Mouse (Mus musculus): ENCODE measurements around the gene Lmbr1l.
"Not testable (repeated sequence)": the region's sequence is repeated elsewhere in the genome, so short reads cannot be mapped to it uniquely, and the experiment has no call there.

Lmbr1l gene

DNA sequence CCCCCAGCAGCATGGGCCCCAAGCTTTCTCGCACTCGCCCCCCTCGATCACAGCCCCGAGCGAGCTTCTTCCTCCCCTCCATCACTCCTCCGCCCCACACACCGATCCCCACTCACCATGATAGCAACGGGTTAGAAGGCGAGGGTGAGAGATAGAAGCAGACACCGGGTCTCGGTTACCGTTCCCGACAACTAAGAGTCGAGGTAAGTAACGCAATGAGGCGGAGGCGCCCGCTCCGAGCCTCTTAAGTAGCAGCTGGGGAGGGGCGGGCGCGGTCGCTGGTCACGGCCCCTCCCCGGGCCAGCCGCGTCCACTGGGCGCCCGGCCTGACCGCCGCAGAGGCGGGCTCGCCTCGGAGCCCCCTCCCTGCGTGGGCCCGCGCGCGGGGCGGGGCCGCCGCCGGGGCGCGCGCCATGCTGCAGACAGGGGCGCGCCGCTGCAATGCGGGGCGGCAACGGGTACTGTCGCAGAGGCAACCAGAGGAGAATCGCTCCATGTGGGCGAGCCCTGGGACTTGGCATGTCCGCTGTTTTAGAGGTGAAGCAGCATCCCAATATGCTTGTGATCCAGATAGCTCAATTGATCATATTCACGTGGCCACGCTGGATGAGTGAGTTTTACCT lies 16.3 kb upstream of the Lmbr1l start, which contains the start of gene Tuba1b:
Gene Tuba1b (minus strand): TSS at position 349 of the 623 bp plus-strand sequence.
- DNase-seq (ENCODE audit: low read depth): no peak

DNA sequence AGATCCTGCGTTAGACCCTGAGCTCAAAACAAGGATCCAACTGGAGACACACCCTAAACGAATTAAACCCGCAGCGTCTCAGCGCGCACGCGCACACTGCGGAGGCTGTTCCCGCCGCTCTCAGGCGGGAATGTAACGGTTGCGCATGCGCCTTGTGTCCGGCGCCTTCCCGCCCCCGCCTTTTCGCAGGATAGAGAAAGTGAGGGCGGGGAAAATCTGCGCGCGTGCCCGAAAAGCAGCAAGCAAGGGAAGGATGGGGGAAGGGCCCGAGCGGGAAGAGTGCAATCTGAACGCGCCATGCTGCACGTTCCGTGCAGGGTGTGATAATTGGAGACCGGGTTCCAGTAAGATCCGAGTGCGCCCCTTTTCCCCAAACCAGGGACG lies 15.8 kb upstream of the Lmbr1l start:
- DNase-seq (ENCODE audit: low read depth): peak; percentile 83

DNA sequence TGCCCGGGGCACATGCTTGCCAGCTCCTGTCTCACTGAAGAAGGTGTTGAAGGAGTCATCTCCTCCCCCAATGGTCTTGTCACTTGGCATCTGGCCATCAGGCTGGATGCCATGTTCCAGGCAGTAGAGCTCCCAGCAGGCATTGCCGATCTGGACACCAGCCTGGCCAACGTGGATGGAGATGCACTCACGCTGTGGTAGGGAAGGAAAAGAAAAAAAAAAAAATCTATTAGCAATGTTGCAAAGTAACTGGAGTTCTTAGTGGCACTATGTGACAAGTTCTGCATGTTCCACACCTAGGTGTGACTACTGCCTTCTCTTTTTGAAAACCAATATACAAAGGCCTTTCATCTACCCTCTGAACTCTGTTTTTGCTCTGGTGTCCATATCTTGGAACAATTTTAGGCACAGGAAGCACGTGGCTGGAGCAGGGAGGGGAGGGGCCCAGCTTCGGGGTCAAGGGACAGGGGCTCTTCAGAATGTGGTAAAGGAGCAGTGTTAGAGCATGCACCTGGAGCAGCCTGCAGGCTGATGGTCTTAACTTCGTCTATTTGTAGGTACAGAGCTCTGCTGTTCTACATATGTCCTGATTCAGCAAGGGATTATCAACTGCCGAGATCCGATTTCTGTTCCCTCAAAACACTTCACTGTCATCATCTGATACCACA lies 15.1 kb upstream of the Lmbr1l start:
- DNase-seq (ENCODE audit: low read depth): not testable (repeated sequence)

DNA sequence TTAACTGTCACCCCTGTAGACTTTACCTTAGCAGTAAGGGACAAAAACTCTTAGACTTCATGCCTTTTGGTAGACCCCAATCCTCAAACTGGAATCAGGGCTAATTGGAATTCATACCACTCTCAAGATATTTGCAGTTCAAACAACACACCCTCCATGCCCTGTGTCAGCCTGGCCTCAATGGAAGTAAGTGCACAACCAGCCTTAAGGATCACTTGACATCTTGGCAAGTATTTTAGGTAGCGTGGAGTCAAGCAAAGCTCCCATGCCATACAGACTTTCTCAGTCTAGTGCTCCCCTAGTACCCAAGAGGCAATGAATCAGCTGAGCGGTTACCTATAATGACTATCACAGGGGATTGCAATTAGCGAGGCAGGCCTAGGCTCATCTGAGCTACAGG lies 13.0 kb upstream of the Lmbr1l start:
- no peak for DNase-seq (ENCODE audit: low read depth)

DNA sequence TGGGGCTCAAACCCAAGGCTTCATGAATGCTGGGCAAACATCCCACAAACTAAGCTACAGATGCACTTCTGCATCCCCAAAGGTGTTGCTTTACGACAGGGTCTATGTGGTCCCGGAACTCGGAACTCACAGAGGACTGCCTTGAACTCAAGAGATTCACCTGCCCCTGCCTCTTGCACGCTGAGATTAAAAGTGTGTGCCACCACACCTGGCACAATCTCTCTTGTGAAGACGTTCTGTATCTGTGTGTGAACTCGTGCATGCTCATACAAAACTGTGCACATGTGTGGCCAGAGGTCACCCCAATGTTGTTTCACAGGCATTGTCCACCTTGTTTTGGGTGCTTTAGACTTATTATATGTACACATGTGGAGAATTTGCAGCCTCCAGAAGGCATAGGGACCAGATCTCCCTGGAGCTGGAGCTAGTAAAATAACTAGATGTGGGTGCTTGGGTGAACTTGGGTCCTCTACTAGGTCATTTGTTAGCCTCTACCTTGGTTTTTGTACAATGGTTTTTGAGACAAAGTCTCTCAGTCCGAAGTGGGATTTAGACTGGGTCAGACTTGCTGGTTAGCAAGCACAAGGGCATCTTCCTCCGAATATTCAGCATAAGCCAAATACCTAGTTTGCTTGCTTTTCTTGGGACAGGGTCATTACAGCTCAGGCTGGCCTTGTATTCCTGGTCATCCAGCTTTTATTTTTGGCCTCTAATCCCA lies 12.1 kb upstream of the Lmbr1l start:
- no peak for DNase-seq (ENCODE audit: low read depth)

DNA sequence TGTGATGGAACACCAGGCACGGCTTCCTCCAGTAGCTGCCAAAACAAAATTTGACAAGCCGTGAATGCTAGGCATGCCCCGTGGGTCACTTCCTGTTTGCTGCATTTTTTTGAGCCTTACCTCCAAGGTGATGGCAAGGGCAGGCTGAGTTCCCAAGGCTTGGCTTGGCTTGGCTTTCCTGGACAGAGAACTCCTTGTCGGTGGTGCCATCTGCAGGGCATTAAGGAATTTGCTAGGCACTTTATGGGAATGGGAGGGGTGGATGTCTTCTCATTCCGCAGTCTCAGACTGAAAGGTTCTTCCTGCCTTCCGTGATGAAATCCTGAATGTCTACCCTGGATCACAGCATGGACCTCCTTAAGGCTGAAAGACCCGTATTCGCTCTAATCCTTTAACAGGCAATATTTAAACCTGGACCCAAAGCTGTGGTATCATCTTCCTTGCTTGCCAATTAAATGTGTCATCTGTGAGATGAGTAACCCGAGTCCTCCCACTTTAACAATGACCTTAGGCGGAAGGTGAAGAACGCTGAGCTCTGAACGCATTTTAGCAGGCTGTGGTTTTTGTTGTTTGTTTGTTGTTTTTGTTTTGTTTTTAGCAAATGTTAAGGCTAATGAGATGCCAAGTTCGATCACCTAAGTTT lies 10.7 kb upstream of the Lmbr1l start:
- DNase-seq (ENCODE audit: low read depth): peak; percentile 78

DNA sequence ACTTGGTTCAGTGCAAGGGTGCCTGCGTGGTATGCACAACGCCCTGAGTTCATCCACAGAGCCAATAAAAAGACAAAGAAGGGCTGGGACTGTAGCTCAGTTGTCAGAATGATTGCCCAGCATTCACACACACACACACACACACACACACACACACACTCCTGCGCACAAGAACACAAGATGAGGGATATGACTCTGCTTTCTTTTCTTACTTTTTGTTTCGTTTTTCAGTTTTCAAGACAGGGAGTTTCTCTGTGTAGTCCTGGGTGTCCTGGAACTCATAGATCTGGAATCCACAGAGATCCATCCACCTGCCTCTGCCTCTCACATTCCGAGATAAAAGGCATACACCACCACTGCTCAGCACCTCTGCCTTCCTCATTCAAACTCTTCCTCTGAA lies 9.5 kb upstream of the Lmbr1l start:
- no peak for DNase-seq (ENCODE audit: low read depth)

DNA sequence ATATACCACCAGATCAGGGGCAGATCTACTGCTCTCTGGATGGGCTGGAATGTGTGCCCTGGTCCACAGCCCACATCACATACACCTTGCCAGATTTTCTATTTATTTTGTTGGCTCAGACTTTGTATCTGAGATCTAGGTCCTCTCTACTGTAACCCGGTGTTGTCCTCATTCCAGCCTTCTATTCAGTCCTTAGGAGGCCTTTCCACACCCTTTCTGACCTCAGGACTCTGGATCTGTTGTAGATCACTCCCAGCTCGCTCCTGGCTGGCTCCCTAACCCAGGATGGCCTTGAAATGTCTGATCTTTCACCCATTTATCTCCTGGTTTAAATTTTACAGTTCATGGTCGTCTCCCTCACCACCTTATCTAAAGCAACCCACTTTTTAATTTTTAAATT lies 6.7 kb upstream of the Lmbr1l start:
- DNase-seq (ENCODE audit: low read depth): no peak

DNA sequence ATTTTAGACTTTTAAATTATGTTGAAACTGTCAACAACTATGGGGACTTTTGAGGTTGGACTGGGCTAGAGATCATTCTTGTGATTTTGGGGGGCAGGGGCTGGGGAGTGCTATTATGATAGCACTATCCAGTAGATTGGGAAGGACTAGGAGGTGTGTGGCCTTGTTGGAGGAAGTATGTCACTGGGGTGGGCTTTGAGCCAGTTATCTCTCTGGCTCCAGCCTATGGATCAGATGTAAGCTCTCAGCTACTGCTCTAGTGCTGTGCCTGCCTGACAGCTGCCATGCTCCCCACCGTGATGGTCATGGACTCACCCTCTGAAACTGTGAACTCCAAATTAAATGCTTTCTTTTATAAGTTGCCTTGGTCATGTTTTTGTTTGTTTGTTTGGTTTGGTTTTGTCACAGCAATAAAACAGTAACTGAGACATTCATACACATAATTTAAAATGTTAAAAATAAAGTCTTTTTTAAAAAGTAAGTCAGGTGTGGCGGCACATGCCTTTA lies 5.1 kb upstream of the Lmbr1l start:
- DNase-seq (ENCODE audit: low read depth): no peak

DNA sequence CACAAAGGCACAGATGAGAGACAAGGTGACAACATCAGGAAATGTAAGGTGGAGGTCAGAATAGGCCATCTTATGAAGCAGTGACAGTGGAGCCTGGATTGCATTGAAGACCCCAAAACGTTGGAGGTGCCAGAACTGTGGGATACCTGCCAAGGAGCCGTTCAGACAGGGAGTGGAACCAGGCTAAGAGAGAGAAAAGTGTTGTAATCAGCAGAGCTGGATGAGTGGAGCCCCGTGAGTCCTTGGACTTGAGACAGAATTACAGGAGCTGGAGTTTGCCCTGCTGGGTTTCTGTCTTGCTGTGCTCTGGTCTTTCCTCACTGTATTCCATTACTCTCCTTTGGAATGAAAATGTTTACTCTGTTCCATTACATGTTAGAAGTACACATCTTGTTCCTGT lies 4.5 kb upstream of the Lmbr1l start:
- DNase-seq (ENCODE audit: low read depth): no peak

DNA sequence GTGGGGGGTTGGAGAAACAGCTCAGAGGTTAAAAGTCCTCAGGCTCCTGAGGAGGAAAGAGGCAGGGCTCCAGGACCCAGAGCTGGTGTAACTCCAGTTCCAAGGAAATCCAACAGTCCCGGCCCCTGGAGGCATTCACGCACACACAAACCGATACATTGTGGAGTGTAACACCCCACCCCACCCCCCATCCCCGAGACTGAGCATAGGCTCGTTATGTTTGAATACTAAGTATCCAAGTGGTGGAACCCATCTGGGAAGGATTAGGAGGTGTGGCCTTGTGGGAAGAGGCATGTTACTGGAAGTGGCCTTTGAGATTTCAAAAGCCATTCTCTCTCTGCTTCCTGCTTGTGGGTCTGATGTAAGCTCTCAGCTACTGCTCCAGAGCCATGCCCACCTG lies 3.5 kb upstream of the Lmbr1l start:
- DNase-seq (ENCODE audit: low read depth): no peak

DNA sequence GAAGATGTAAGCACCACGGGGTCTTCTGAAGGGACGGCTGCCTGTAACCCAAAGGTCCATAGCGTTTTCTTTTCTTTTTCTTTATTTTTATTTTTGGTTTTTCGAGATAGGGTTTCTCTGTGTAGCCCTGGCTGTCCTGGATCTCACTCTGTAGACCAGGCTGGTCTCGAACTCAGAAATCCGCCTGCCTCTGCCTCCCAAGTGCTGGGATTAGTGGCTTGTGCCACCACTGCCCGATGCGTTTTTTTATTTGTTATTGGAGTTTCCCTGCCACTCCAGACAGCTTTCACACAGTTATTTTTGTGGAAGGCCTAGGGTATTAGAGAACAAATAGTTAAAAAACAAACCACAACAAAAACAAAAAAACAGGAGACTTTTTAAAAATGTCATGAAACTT lies 466 bp upstream of the Lmbr1l start:
- not testable (repeated sequence) for DNase-seq (ENCODE audit: low read depth)

DNA sequence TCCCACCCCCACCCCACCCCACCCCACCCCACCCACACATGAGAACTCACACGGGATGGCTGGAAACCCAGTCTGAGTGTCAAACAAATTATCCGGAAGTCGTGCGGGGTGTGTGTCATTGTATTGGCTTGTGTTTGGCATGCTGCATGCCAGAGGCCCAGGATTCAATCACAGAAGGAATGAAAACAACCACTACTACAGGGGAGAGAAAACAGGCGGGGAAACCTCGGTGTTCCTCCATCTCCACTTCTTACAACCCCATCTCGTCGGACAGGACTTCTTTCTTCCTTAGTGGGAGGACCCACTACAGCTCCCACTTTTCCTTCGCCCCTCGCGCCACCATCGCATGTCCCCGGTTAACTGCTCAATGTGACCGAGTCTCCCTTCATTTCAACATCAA lies 940 bp downstream of the Lmbr1l start:
- no peak for DNase-seq (ENCODE audit: low read depth)

DNA sequence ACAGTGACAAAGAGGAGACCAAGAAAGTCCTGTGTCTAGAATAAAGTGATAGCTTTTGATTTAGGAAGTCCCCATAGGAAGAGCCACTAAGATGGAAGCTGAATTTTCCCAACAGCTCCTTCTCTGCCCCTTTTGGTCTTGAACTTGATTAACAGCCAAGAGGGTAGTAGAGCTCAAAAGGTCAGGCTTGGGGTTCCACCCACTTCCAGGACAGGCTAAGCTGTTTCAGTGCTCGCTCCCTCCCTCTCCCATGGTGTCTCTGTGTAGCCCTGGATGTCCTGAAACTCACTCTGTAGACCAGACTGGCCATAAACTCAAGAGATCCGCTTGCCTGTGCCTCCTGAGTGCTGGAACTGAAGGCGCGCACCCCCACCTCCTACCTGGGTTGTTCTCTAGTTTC lies 2.0 kb downstream of the Lmbr1l start:
- DNase-seq (ENCODE audit: low read depth): no peak

DNA sequence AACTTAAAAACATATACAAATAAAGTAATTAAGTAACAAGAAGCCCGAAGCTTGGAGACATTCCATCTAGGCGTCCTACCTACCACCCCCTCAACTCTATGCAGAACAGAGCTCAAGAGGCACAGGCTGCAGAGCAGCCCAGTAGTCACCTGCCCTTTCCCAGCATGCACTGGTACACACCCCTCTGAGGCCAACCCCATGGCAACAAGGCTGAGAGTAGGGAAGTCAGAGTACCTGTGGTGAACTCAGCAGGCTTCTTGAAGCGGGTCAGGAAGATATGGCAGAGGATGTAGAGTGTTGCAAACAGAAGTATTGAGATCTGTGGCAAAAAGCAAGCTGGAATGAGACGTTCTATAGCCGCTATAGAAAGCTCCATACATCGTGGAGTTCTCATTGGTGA lies 3.1 kb downstream of the Lmbr1l start:
- DNase-seq (ENCODE audit: low read depth): no peak

DNA sequence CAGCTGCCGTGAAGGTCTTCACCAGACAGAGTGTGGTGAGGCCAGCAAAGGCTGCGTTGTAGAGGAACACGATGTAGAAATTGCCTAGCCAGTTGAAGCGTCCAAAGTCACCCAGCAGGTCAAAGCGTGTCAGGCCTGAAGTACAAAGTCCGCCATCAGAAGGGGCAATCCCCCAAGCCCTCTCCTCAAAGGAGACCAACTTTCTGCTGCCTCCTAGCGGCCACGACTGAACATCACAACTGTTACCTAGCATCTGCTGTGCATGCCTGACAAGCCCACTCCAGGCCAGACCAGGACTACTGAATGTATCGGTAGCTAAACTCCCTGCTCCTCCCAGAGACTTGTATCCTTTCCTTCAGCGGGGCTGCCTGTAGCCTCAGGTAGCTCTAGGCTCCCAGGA lies 13.3 kb downstream of the Lmbr1l start:
- no peak for DNase-seq (ENCODE audit: low read depth)

DNA sequence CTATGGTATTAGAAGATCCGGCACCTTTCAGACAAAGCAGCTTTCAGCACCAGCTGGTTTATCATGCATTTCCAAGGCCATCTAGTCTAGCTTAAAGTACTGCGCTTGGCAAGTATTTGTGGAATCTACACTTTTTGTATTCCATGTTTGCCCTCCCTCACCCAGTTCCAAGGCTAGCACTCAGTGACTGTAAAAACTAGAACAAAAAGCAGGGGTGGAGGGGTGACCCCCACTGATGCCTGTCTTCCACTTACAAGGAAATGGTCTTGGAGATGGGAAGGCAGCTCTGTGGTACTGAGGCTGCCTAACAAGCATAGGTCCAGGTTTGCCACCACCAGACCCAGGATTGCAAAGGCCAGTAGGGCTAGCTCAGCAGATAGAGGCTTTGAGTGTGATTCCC lies 15.4 kb downstream of the Lmbr1l start:
- DNase-seq (ENCODE audit: low read depth): no peak

DNA sequence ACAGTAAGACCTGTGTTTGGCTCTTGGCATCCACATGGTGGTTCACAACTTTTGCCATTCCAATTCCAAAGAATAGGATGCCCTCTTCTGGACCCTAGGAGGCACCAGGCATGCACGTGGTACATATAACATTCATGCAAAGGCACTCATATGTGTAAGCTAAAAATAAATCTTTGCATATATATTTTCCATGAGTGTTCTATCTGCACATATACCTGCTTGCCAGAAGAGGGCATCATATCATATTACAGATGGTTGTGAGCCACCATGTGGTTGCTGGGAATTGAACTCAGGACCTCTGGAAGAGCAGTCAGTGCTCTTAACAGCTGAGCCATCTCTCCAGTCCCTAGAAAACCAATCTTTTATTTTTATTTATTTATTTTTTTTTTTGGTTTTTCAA lies 16.5 kb downstream of the Lmbr1l start:
- DNase-seq (ENCODE audit: low read depth): no peak

DNA sequence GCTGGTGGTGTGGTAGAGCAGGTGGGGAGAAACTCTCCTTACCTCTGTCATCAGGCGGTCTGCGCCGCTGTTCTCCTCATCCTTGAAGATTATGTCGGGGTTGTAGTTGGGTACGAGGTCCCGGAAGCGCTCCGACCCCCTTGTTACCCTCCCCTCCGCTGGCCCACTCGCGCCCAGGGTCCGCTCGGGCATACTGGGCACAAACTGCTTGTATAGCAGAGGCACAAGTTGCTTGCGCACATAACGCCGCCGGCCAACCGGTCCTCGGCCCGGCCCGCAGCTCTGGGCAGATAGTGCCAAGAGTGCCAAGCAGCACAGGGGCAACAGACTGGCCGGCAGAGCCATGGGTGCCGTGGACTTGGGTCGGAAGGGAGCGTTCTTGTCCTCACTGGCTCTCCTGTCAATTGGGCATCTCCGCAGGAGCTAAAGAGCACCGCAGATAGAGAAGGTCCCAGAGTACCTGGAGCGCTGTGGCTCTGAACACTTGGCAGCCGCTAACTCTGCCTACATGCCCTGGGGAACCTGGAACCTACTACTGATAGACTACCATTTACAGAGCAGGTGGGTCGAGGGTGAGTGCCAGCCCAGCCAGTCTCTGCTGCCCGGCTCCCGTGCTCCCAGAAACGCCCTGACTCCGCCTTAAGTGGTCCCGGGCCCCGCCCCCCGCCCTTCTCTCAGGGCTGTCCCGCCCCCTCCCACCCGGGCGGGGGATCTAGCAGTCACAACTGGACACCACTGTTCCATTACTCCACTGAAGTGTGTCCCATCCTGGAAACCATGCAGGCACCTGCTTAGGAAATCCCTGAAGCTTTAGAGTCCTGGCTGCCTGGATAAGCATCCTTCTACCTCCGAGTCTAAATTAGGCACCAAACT lies 19.9 kb downstream of the Lmbr1l start, which contains the start of gene Dhh:
Gene Dhh (minus strand): TSS at position 613 of the 873 bp plus-strand sequence.
- DNase-seq (ENCODE audit: low read depth): no peak

DNA sequence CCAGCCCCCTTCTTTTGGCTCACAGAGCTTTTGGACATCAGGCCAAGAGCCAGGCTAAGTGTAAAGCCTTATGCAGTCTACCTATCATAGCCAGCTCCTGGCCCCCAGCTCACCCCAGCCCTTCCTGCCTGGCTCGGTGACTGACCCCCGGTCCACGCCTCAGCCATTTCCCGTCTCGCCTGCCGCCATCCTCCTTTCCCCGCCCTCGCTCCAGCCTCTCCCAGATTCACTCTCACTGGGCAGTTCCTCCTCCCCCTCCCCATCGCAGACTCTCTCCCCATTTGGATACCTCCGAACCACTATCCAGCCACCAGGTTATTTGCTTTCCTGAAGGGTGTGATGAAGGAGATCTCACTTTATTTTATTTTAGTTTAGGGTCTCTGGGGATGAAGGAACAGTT lies 20.5 kb downstream of the Lmbr1l start:
- no peak for DNase-seq (ENCODE audit: low read depth)

All from fibroblast of lung, adult 2 months (primary cell).